Mouse (Mus musculus): ENCODE data around the gene Atxn1l. TPM values are rescaled to one million over a fixed set of nuclear protein-coding genes. Genes with fewer than 3 reads are reported as not detected.

Atxn1l gene
- polyA plus RNA-seq, 1 experiment from 2014 or later, result 7.5 TPM

DNA sequence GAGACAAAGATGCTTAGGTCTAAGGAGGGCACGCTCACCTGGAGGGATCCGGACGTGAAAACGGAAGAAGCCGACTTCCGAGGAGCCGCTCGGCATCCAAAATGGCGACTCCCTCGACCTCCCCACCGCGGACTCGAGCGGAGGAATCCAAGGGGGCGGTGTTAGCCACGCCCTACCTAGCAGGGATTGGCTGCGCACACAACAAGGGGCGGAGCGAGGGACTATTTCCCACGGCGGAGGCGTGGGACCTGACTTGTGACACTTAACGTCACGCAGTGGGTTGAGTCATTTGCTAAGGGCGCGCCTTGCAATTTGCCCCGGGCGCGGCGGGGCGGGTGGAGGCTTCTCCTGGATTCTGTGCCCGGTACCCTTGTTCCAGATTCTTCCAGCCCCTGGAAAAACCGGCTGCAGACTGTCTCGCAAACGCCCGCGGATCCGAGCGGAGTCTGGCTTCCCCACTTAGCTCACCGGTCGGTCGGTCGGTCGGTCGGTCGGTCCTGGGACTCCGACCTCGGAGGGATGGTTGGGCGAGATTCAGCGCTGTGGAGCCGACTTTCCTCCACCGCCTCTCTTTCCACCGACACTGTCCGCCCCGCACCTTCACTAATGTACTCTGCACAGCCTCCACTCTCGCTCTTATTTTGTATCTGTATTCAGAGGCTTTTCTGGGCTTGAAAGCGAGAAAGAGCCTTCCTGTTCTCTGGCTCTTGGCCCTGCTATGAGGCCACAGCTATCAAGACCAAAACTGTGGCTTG is 44.2 kb downstream of the Atxn1l start, which contains the start of gene Ist1:
Gene Ist1 (minus strand): TSS at position 115 of the 755 bp plus-strand sequence.
- Histone ChIP-seq H3K4me2 (ENCODE audit: low read depth) (peak within 1 kb of the TSS; percentile 83), H3K9me3 (ENCODE audit: control insufficient read depth, low read length) (no peaks in the 10 kb centered on the region), H3K9ac (ENCODE audit: low read length) (peak within 1 kb of the TSS; percentile 91), H3K36me3 (ENCODE audit: control insufficient read depth, insufficient read depth, low read length) (no peaks in the 10 kb centered on the region), H3K4me3 (ENCODE audit: low read depth, low read length) (peak within 1 kb of the TSS; percentile 99), H3K27ac (ENCODE audit: low read depth, low read length) (peak within 1 kb of the TSS; percentile 73), H3K4me1 (ENCODE audit: control insufficient read depth, insufficient read depth, low read length) (peaks cover 19% of the 10 kb centered on the region), H3K27me3 (ENCODE audit: control insufficient read depth, insufficient read depth, low read length) (no peaks in the 10 kb centered on the region)
- ATAC-seq (ENCODE audit: insufficient read depth, low FRiP score, low TSS enrichment) (peak; percentile 98), DNase-seq (ENCODE audit: low spot score) (peak; percentile 99)
- under 1% methylated on average over 57 of the region's 57 CpGs for WGBS

GRCm38 (mm10) chr8:109692443-109693145 is 44.9 kb downstream of the Atxn1l start:
- ATAC-seq (ENCODE audit: insufficient read depth, low FRiP score, low TSS enrichment), result peak; percentile 73
- H3K9me3 ChIP-seq (ENCODE audit: control insufficient read depth, low read length), result no peaks in the 10 kb centered on the region
- H3K9ac ChIP-seq (ENCODE audit: low read length), result peak overlapping the region; percentile 91
- H3K27me3 ChIP-seq (ENCODE audit: control insufficient read depth, insufficient read depth, low read length), result no peaks in the 10 kb centered on the region
- peak overlapping the region; percentile 73 for H3K27ac ChIP-seq (ENCODE audit: low read depth, low read length)
- under 1% methylated on average over 38 of the region's 38 CpGs for WGBS
- peak overlapping the region; percentile 83 for H3K4me2 ChIP-seq (ENCODE audit: low read depth)
- H3K36me3 ChIP-seq (ENCODE audit: control insufficient read depth, insufficient read depth, low read length), result no peaks in the 10 kb centered on the region
- DNase-seq (ENCODE audit: low spot score), result no peak
- peak overlapping the region; percentile 99 for H3K4me3 ChIP-seq (ENCODE audit: low read depth, low read length)
- peaks cover 19% of the 10 kb centered on the region for H3K4me1 ChIP-seq (ENCODE audit: control insufficient read depth, insufficient read depth, low read length)

DNA sequence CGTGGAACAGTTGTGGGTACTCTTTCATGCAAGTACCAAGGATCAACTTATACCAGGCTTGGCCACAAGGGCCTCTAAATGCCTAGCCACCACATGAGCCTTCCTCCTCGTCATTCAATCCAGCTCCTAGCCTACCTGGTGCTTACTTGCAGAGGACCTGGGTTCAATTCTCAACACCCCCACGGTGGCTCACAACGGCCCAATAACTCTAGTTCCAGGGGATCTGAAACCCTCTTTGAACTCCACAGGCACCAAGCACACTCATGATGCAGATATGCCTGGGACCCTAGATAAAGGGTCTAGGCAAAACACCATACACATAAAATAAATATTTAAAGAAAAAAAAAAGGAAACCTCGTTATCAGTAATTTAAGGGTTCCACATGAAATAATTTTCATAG is 45.8 kb downstream of the Atxn1l start:
- Histone ChIP-seq H3K27me3 (ENCODE audit: control insufficient read depth, insufficient read depth, low read length) (no peaks in the 10 kb centered on the region), H3K9me3 (ENCODE audit: control insufficient read depth, low read length) (no peaks in the 10 kb centered on the region), H3K4me2 (ENCODE audit: low read depth) (peak overlapping the region; percentile 83), H3K27ac (ENCODE audit: low read depth, low read length) (no peak overlapping the region), H3K4me3 (ENCODE audit: low read depth, low read length) (peak overlapping the region; percentile 99), H3K9ac (ENCODE audit: low read length) (peak overlapping the region; percentile 91; the same call in 1 of the 2 replicates), H3K4me1 (ENCODE audit: control insufficient read depth, insufficient read depth, low read length) (peaks cover 19% of the 10 kb centered on the region), H3K36me3 (ENCODE audit: control insufficient read depth, insufficient read depth, low read length) (no peaks in the 10 kb centered on the region)
- DNase-seq (ENCODE audit: low spot score) (peak; percentile 20), ATAC-seq (ENCODE audit: insufficient read depth, low FRiP score, low TSS enrichment) (no peak)
- 61% methylated on average over 5 of the region's 5 CpGs for WGBS

DNA sequence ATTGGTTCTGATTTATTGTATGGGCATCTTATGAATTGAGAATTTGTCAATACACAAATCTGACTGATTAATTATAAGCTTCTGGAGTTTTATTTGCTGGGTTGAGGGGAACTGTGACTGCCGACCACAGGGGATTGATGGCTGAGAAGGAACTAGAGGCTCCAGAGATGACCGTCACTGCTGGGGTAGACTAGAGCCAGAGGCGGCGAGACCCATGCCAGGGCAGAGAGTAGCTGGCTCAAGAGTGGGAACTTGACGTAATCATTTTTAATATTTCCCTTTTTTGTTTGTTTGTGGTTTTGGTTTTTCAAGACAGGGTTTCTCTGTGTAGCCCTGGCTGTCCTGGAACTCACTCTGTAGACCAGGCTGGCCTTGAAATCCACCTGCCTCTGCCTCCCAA is 50.3 kb downstream of the Atxn1l start:
- ATAC-seq (ENCODE audit: insufficient read depth, low FRiP score, low TSS enrichment), result no peak
- Histone ChIP-seq H3K4me1 (ENCODE audit: control insufficient read depth, insufficient read depth, low read length) (peaks cover 14% of the 10 kb centered on the region), H3K9me3 (ENCODE audit: control insufficient read depth, low read length) (no peaks in the 10 kb centered on the region)

DNA sequence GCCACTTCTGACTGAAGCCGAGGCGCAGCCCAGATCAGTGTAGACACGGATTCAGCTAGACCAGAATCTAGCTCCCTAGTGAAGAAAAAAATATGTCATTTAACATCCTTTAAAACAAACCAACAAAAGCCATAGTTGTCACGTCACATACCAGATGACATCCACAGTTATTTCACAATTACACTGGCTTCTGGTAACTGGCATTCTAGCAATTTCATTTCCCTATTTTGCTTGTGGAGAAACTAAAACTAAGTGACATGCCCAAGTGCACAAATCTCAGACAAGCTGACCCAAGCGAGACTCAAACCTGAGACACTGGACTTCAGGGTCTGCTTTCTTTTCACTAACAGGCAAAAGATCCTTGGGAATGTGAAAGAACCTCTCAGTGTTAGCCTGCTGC is 55.4 kb downstream of the Atxn1l start:
- H3K9ac ChIP-seq (ENCODE audit: low read length), result no peak overlapping the region
- H3K36me3 ChIP-seq (ENCODE audit: control insufficient read depth, insufficient read depth, low read length), result peaks cover 6% of the 10 kb centered on the region
- no peak overlapping the region for H3K4me3 ChIP-seq (ENCODE audit: low read depth, low read length)
- no peak overlapping the region for H3K4me2 ChIP-seq (ENCODE audit: low read depth)
- WGBS, result 92% methylated on average over 5 of the region's 5 CpGs
- no peak overlapping the region for H3K27ac ChIP-seq (ENCODE audit: low read depth, low read length)
- H3K27me3 ChIP-seq (ENCODE audit: control insufficient read depth, insufficient read depth, low read length), result no peaks in the 10 kb centered on the region
- DNase-seq (ENCODE audit: low spot score), result no peak
- no peaks in the 10 kb centered on the region for H3K4me1 ChIP-seq (ENCODE audit: control insufficient read depth, insufficient read depth, low read length)
- ATAC-seq (ENCODE audit: insufficient read depth, low FRiP score, low TSS enrichment), result no peak
- no peaks in the 10 kb centered on the region for H3K9me3 ChIP-seq (ENCODE audit: control insufficient read depth, low read length)

More for the DNA sequence above, 50.3 kb downstream of the Atxn1l start:
- Histone ChIP-seq H3K36me3 (ENCODE audit: control insufficient read depth, insufficient read depth, low read length) (no peaks in the 10 kb centered on the region), H3K27me3 (ENCODE audit: control insufficient read depth, insufficient read depth, low read length) (no peaks in the 10 kb centered on the region), H3K4me2 (ENCODE audit: low read depth) (no peak overlapping the region), H3K4me3 (ENCODE audit: low read depth, low read length) (no peak overlapping the region), H3K9ac (ENCODE audit: low read length) (no peak overlapping the region), H3K27ac (ENCODE audit: low read depth, low read length) (no peak overlapping the region)
- no peak for DNase-seq (ENCODE audit: low spot score)
- 96% methylated on average over 5 of the region's 5 CpGs for WGBS

DNA sequence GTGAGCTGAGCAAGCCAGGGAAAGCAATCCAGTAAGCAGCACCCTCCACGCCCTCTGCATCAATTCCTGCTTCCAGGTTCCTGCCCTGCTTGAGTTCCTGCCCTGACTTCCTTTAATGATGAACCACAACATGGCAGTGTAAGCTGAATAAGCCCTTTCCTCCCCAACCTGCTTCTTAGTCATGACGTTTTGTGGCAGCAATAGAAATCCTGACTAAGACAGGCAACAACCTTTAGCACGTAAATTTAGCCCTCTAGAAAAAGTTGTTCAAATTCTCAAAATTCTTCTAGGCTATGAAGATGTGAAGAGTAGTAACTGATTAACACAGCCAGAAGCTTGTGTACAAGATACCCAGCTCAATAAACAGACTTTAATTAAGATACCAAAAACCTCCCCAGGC is 56.0 kb downstream of the Atxn1l start:
- DNase-seq (ENCODE audit: low spot score) (no peak), ATAC-seq (ENCODE audit: insufficient read depth, low FRiP score, low TSS enrichment) (no peak)
- no peak overlapping the region for H3K4me2 ChIP-seq (ENCODE audit: low read depth)
- H3K4me1 ChIP-seq (ENCODE audit: control insufficient read depth, insufficient read depth, low read length), result no peaks in the 10 kb centered on the region
- no peaks in the 10 kb centered on the region for H3K9me3 ChIP-seq (ENCODE audit: control insufficient read depth, low read length)
- no peak overlapping the region for H3K4me3 ChIP-seq (ENCODE audit: low read depth, low read length)
- H3K27me3 ChIP-seq (ENCODE audit: control insufficient read depth, insufficient read depth, low read length), result no peaks in the 10 kb centered on the region
- 92% methylated on average over 3 of the region's 3 CpGs for WGBS
- peaks cover 6% of the 10 kb centered on the region for H3K36me3 ChIP-seq (ENCODE audit: control insufficient read depth, insufficient read depth, low read length)
- no peak overlapping the region for H3K9ac ChIP-seq (ENCODE audit: low read length)
- H3K27ac ChIP-seq (ENCODE audit: low read depth, low read length), result no peak overlapping the region

Other genes with a start within 250 kb of the Atxn1l start
- 1.1 and 2.1 TPM in 2 replicates for gene Pmfbp1, start 243.7 kb downstream of the Atxn1l start, polyA plus RNA-seq (2014; fragmentation: Nextera tagmentation; extraction: Ambion mirVana)
- gene Dhx38, start 171.9 kb downstream of the Atxn1l start, polyA plus RNA-seq (2014; fragmentation: Nextera tagmentation; extraction: Ambion mirVana), result 25.0 and 27.1 TPM in 2 replicates
- gene Txnl4b, start 171.8 kb downstream of the Atxn1l start, polyA plus RNA-seq (2014; fragmentation: Nextera tagmentation; extraction: Ambion mirVana), result 32.2 and 33.1 TPM in 2 replicates
- 0.92 and 1.3 TPM in 2 replicates for gene Hp, start 158.6 kb downstream of the Atxn1l start, polyA plus RNA-seq (2014; fragmentation: Nextera tagmentation; extraction: Ambion mirVana)
- gene Dhodh, start 129.1 kb downstream of the Atxn1l start, polyA plus RNA-seq (2014; fragmentation: Nextera tagmentation; extraction: Ambion mirVana), result 40.1 and 45.9 TPM in 2 replicates
- 0.18 TPM in 1 of 2 replicates, not detected in the other for gene Pkd1l3, start 123.2 kb downstream of the Atxn1l start, polyA plus RNA-seq (2014; fragmentation: Nextera tagmentation; extraction: Ambion mirVana)
- gene Ist1, start 44.5 kb downstream of the Atxn1l start, polyA plus RNA-seq (2014; fragmentation: Nextera tagmentation; extraction: Ambion mirVana), result 200 and 206 TPM in 2 replicates
- 52.3 and 55.9 TPM in 2 replicates for gene Zfp821, start 32.2 kb downstream of the Atxn1l start, polyA plus RNA-seq (2014; fragmentation: Nextera tagmentation; extraction: Ambion mirVana)
- 44.1 and 52.1 TPM in 2 replicates for gene Ap1g1, start 40.8 kb upstream of the Atxn1l start, polyA plus RNA-seq (2014; fragmentation: Nextera tagmentation; extraction: Ambion mirVana)
- gene Phlpp2, start 130.8 kb upstream of the Atxn1l start, polyA plus RNA-seq (2014; fragmentation: Nextera tagmentation; extraction: Ambion mirVana), result 2.5 and 3.4 TPM in 2 replicates
- gene Marveld3, start 224.5 kb upstream of the Atxn1l start, polyA plus RNA-seq (2014; fragmentation: Nextera tagmentation; extraction: Ambion mirVana), result 0.29 and 0.47 TPM in 2 replicates